ENCODE assay signal across 8 mouse cellular contexts in the genomic region with DNA sequence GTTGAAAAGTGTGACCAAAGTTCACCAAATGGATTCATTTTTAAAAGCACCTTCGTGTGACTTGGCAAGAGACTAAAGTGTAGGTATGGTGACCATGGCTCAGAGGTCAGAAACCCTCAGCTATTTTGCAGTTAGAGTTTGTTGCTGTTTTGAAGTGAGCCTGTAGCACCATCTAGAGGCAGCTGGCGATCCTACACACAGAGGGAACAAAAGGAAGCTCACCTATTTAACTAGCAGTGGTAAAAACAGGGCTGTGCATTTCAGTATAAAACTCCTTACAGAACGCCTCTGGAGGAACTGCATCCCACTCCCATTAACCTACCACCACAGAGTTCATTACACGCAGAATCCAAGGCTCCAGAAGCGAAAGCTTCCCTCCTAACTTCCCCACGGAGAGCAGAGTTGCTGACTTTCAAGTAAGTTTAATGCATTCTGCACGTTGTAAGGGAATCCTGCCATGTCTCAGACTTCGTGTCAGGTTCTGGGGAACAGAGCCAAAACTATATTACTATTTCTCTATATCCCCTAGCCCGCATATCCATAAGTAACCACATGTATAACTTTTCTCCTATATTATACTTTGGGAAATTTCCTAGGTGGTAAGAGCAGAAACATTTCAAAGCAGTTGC.
DNase-seq lines count a peak whose midpoint lies in the region; ATAC-seq lines count a peak whose summit lies in the region.

No protein-coding gene starts in this region.

- H3K4me2 ChIP-seq in hindbrain, embryonic 13.5 days = peak overlapping the region; percentile 37; the same call in 1 of the 2 replicates
- peak overlapping the region; percentile 44 for H3K4me2 ChIP-seq in stomach, embryonic 15.5 days

- WGBS in forebrain, embryonic 10.5 days = 32% methylated on average over 9 of the region's 9 CpGs
- 26% methylated on average over 9 of the region's 9 CpGs for WGBS in hindbrain, embryonic 13.5 days
- 18% methylated on average over 9 of the region's 9 CpGs for WGBS in stomach, embryonic 15.5 days

- no peak overlapping the region for H3K4me3 ChIP-seq in forebrain, embryonic 10.5 days
- 0 out of 2 replicates have a peak overlapping the region, but pooled peaks have one; percentile 15 for H3K4me3 ChIP-seq in hindbrain, embryonic 13.5 days
- H3K4me3 ChIP-seq in stomach, embryonic 15.5 days (replicated peaks) = 0 out of 2 replicates have a peak overlapping the region, but pooled peaks have one; percentile 13

- no peaks in the 10 kb centered on the region for H3K4me1 ChIP-seq in forebrain, embryonic 10.5 days
- no peaks in the 10 kb centered on the region for H3K4me1 ChIP-seq in hindbrain, embryonic 13.5 days (replicated peaks)
- no peaks in the 10 kb centered on the region for H3K4me1 ChIP-seq in stomach, embryonic 15.5 days

- DNase-seq in NIH3T3 (ENCODE audit: low read depth) = peak; percentile 63
- peak; percentile 30 for DNase-seq in brain, embryonic 18.5 days (ENCODE audit: low read depth, low spot score)
- peak; percentile 66 for DNase-seq in forebrain, embryonic 10.5 days (ENCODE audit: extremely low spot score, low spot score)
- peak; percentile 31 for DNase-seq in layer of hippocampus, adult 9-11 months
- no peak for DNase-seq in spleen, adult 12 weeks (ENCODE audit: low spot score)

- H3K27ac ChIP-seq in forebrain, embryonic 10.5 days = peak overlapping the region; percentile 44; the same call in 1 of the 2 replicates
- no peak overlapping the region for H3K27ac ChIP-seq in hindbrain, embryonic 13.5 days
- H3K27ac ChIP-seq in stomach, embryonic 15.5 days = no peak overlapping the region

- H3K9ac ChIP-seq in hindbrain, embryonic 13.5 days = no peak overlapping the region
- H3K9ac ChIP-seq in stomach, embryonic 15.5 days = no peak overlapping the region

- 0 out of 2 replicates have a peak, but pooled peaks have one; percentile 39 for ATAC-seq in hindbrain, embryonic 13.5 days (ENCODE audit: low FRiP score)
- ATAC-seq in megakaryocyte progenitor cell, adult 5-6 weeks (replicated peaks; ENCODE audit: poor library complexity) = peak; percentile 64
- ATAC-seq in stomach, embryonic 15.5 days (ENCODE audit: insufficient read depth, low FRiP score, low read depth) = peak; percentile 10; the same call in 1 of the 2 replicates

- no peaks in the 10 kb centered on the region for H3K36me3 ChIP-seq in forebrain, embryonic 10.5 days (replicated peaks)
- H3K36me3 ChIP-seq in hindbrain, embryonic 13.5 days = no peaks in the 10 kb centered on the region
- H3K36me3 ChIP-seq in stomach, embryonic 15.5 days = no peaks in the 10 kb centered on the region

- no peaks in the 10 kb centered on the region for H3K9me3 ChIP-seq in forebrain, embryonic 10.5 days
- H3K9me3 ChIP-seq in hindbrain, embryonic 13.5 days = no peaks in the 10 kb centered on the region
- H3K9me3 ChIP-seq in stomach, embryonic 15.5 days = no peaks in the 10 kb centered on the region

- no peaks in the 10 kb centered on the region for H3K27me3 ChIP-seq in forebrain, embryonic 10.5 days (ENCODE audit: poor library complexity, severe bottlenecking)
- no peaks in the 10 kb centered on the region for H3K27me3 ChIP-seq in hindbrain, embryonic 13.5 days
- no peaks in the 10 kb centered on the region for H3K27me3 ChIP-seq in stomach, embryonic 15.5 days (replicated peaks)

Comparison
In these comparisons a context has a peak if more than half of its experiments do, and no peak if none do; other contexts are left out.
1. ATAC-seq: peak in every context shown above with its lines; median percentile 64 in megakaryocyte progenitor cell, adult 5-6 weeks; 39 in hindbrain, embryonic 13.5 days; 10 in stomach, embryonic 15.5 days.